Mouse (Mus musculus) layer of hippocampus, postnatal 36 days (tissue): ENCODE measurements around the gene Ptpn14. TPM values are rescaled to one million over a fixed set of nuclear protein-coding genes. Genes with fewer than 3 reads are reported as not detected.
"Not testable (repeated sequence)": the region's sequence is repeated elsewhere in the genome, so short reads cannot be mapped to it uniquely, and the experiment has no call there.

Experiments used
- DNase-seq, 2 experiments: peaks; one replicate each; pipeline ENCODE4 v3.0.0; 2022
- total RNA-seq, 2 experiments: library from RNA; stranded (reverse); gene quantifications; 2 replicates each; pipeline ENCODE4 v1.2.3; 2021

Gene Ptpn14
- 10 to 100 TPM; 12.2 to 12.4 TPM for total RNA-seq

DNA sequence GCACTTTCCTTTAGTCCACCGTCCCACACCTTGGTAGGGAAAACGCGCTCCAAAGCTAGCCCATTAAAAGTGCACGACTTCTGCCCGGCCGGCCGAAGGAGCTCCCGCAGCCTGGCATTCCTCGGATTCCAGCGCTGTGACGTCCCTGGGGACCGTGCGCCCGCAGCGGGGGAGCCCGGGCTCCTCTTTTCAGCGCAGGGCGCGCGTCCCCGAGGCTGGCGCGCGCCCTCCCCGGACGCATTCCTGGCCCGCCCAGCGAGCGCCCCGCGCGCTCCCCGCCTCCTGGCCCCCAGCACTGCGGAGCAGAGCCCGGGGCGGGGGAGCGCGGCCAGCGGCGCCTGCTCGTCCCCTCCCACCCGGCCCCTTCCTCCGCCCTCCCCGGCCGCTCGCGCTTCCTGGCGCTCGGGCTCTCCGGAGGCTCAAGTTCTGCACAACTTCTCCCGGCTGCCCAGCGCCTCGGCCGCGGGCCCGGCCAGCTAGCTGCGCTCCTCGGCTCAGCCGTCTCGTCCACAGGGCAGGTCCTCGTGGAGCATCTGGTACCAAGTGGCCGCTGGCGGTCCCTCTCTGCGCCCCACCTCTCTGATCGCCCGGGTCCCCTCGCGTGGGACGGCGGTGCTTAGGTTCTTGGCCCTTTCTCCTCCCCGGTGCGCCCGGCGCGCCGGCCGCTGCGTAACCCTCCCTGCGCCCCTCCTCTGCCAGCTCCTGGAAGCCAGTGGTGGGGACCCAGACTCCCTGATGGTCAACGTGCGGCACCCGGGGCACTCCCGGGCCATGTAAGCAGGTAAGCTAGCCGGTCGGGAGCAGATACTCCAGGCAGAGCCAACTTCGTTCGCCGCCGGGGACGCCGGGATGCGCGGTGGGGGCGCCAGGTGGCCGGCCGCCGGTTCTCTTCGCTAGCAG, at the start of gene Ptpn14:
TSS of gene Ptpn14 (plus strand) at position 385 of the 900 bp plus-strand sequence.
- peak; percentile 33 to 36 for DNase-seq

DNA sequence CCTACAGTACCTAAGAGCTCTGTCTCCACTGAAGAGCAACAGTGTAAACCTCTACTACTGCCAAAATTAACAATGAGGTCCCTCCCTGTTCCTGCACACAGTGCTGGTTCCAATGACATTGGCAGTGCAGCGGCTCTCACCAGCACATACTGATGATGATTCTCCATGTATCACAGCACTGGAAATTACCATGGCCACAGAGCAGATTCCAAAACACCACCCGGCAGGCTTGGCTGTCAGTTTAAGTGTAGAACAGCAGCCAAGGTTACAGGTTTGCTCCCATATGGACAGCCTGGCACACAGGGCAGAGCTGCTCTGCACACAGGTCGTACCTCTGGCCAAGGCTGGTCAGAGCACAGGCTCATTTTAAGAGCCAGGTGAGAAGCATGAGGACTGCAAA, 48.5 kb upstream of the Ptpn14 start:
- peak in 1 of 2 experiments; percentile 28 for DNase-seq

DNA sequence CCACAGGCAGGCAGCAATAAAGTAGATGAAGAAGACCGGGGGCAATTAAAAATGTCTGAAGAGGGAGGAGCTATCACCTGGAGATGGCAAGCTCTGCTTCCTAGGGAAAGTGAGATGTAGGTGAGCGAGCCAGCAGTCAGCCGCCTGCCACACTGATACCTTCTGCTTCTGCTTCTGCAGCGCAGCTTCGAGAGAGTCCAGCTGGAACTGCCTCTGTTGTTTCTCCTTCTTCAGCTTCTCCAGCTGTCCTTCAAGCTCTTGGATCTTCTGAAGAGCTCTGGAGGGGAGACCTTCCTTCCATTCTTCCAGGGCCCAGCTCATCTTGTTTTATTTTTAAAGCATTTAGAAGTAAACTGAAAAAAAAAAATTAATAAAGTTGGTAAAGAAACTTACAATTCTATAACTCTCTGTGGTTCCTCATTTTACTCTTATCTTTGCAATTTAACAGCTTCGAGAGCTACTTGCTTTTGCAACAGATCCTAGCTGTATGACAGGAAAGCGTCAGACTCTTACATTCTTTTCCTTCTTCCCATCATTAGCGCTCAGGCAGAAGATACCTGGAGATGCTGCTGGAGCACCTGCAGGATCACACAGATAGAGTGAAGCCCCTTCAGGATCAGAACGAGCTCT, 43.2 kb upstream of the Ptpn14 start:
- DNase-seq, result no peak

GRCm38 (mm10) chr1:189686025-189686424, 42.0 kb upstream of the Ptpn14 start:
- no peak for DNase-seq

DNA sequence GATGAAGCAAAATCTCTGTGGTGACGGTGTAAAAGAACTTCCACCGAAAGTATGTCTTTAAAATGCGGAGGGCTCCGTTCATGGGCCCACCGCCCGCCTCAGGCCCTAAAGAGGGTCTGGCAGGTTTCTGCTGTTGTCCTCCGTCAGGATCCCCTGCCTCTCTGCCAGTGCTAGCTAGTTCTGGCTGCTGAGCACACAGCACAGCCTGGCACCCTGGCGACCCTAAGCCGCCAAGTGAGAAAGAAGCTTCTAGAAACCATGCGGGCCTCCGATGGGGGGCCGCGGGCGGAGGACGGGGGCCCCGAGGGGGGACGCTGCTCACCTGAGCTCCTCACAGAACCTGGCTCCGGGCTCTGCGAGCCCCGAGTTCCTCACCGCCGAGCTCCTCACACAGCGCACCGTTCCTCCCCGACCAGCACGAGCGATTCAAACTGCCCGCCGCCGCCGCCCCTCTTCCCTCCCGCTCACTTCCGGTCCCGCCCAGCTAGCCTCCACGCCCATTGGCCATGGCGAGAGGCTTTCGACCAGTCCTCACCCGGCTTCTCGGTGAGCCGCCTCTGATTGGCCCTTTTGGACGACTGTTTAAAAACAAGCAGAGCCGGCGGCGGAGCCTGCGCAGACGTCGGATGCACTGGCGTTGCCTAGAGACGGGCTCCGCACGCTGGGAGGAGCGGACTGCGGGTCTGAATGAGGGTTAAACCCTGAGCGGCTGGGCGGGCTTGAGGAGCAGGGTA, 40.2 kb upstream of the Ptpn14 start, which contains the start of gene Cenpf:
TSS of gene Cenpf (minus strand) at position 433 of the 734 bp plus-strand sequence.
- DNase-seq, result peak; percentile 96 to 98

- DNase-seq, result no peak
These were observed 39.7 kb upstream of the Ptpn14 start for GRCm38 (mm10) chr1:189688388-189688750.

DNA sequence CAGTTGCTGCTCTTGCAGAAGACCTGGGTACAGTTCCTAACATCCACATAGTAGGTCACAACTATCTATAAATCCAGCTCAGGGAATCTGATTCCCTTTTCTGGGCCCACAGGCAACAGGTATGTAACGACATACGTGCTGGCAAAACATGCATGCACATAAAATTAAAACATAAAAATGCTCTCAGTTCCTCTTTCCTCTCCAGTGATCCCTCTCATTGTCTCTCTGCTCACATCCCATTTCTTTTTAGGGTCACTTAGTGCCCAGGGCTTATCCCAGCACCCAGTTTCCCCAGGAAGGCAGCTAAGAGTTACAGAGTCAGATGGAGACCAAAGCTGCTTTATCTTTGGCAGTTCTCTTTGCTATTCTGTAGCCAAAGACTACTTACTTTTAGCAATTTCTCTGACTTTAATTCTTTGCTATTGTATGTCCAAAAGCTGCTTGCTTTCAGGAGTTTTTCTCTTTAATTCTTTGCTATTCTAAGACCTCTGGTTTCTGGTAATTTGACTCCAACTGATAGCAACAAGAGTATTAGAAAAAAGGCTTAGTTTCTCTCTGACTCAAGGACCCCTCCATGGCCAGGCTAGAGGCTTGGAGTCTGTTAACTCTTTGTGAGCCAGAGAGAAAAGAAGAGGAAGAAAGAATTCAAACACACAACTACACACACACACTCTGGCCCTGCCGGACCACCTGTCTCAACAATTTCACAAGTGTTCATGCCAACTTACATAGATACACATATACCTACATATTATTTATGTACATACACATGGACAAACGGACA, 38.8 kb upstream of the Ptpn14 start:
- DNase-seq, result no peak

DNA sequence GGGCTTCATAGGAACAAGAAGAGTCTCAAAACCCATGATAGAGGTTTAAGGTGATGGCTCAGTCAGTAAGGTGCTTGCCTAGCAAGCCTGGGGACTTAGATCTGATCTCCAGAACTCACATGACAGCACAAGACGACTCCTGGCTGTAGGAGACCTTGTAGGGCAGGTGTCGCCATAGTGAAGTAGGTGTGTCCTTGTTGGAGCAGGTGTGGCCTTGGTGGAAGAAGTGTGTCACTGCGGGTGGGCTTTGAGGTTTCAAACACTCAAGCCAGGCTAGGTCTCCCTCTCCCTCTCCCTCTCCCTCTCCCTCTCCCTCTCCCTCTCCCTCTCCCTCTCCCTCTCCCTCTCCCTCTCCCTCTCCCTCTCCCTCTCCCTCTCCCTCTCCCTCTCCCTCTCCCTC, 35.6 kb upstream of the Ptpn14 start:
- not testable (repeated sequence) for DNase-seq

DNA sequence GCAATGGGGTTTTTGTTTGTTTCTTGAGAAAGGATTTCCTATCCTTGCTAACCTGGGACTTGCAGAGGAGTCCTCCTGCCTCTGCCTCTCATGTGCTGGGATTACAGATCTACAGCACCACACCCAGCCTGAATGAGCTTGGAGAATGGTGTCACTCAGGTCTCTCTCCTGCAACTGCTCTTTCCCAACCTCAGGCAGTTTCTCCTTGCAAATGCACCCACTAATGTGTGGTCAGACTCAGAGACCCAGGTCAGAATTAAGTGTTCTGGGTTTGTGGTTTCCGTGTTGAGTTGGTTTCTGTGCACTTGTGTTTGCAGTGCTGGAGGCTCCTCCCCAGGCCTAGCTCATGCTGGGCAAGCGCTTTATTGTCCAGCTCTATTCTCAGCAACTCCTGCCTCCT, 33.7 kb upstream of the Ptpn14 start:
- DNase-seq, result no peak

DNA sequence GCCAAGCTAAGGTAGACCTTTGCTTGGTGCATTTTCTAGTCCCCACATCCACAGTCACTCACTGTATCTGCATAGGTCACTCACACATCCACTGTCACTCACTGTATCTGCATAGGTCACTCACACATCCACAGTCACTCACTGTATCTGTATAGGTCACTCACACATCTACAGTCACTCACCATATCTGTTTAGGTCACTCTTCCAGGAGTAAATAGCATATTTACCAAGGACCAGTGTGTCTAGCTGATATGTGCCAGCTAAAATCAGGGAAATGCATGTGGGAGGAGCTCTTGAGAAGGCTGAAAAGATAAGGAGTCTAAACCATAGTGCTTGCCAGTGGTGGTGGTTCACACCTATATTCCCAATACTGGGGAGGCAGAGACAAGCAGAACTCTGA, 32.7 kb upstream of the Ptpn14 start:
- DNase-seq, result no peak

GRCm38 (mm10) chr1:189698416-189698815, 29.7 kb upstream of the Ptpn14 start:
- no peak for DNase-seq

GRCm38 (mm10) chr1:189700186-189700585, 27.9 kb upstream of the Ptpn14 start:
- DNase-seq, result no peak

DNA sequence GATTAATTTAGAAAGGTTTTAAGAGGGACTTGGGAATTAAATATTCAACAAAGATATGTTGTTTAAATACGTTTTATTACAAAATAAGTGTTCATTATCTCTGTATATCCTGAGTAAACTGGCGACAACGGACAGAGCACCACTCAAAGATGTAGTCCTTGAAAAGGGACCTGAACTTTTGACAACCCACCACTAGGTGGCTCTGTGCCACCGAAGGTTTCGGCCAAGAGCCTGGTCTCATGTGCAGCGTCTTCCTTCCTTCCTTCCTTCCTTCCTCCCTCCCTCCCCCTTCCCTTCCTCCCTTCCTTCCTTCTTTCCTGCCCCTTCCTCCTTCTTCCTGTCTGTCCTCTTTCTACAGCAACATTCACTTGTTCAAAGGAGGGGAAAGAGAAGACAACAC, 27.1 kb upstream of the Ptpn14 start:
- peak; percentile 48 to 58 for DNase-seq

DNA sequence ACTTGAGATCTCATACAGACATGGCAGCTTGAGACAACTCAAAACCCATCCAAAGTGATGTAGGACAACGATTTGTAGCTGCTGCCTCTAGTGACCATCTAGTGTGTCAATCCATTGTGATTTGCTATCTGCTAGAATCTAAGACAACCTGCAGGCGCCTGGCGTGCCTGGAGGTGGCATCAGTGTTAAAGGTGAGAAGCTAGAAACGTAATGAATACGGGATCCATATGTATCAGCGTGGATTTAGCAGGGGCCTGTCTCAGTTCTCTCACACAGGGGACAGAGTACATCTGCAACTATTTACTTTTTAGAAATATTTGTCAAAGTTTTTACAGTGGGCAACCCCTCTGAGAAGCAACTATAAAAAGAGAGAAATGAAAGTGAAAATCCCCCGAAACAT, 24.9 kb upstream of the Ptpn14 start:
- DNase-seq, result no peak

DNA sequence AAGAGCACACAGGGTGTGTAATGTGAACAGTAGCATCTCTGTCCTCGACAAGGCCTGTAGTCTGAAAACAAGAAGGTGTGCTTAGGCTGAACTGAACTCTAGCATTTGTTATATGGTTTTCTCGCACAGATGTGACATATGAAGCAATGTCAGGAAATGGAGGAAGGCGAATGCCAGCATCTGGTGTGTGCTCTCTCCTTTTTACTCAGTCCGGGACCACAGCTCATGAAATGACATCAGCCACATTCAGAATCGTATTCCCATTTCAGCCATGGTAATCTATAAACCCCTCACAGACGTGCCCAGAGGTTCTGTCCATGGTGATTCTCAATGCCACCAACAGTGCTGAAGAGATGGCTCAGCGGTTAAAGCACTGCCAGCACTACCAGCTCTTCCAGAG, 24.5 kb upstream of the Ptpn14 start:
- no peak for DNase-seq

- DNase-seq, result no peak
These were observed 21.9 kb upstream of the Ptpn14 start for GRCm38 (mm10) chr1:189706040-189706645.

DNA sequence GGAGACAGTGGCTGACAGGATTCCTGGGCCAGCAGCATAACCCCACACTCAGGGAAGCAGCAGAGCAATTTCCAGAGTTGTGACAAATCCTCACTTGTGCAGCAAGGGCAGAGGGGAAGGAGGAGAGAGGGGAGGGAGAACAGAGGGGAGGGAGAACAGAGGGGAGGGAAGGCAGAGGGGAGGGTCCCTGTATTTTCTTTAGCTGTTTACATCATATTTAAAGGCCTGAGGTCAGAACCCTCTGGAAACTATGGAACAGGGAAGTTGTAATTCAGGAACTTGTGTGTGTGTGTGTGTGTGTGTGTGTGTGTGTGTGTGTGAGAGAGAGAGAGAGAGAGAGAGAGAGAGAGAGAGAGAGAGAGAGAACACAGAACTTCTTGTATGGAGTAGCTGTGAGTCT, 21.1 kb upstream of the Ptpn14 start:
- DNase-seq, result no peak

- DNase-seq, result no peak
These were observed 20.6 kb upstream of the Ptpn14 start for GRCm38 (mm10) chr1:189707419-189707818.

GRCm38 (mm10) chr1:189709001-189709400, 19.1 kb upstream of the Ptpn14 start:
- DNase-seq, result no peak

- DNase-seq, result no peak
These were observed 11.9 kb upstream of the Ptpn14 start for GRCm38 (mm10) chr1:189715915-189716797.

DNA sequence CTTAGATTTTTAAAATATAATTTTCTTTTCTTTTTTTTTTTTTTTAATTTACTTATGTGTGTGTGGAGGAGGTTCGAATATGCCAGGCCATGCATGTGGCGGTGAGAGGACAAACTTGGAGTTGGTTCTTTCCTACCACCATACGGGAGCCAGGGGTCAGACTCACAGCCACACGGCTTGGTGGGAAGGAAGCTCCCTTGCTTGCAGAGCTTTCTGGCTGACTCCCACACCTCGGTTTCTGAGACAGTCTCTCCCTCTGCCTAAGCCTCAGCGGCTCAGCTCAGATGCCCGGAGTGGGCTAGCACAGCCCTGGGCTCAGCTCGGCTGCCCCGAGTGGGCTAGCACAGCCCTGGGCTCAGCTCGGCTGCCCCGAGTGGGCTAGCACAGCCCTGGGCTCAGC, 10.5 kb upstream of the Ptpn14 start:
- DNase-seq, result no peak
